Mouse (Mus musculus): Measurements from ENCODE around the gene Dnah11. TPM values are rescaled to one million over a fixed set of nuclear protein-coding genes. Genes with fewer than 3 reads are reported as not detected.

The Dnah11 gene
- polyA plus RNA-seq, 1 experiment: not detected

DNA sequence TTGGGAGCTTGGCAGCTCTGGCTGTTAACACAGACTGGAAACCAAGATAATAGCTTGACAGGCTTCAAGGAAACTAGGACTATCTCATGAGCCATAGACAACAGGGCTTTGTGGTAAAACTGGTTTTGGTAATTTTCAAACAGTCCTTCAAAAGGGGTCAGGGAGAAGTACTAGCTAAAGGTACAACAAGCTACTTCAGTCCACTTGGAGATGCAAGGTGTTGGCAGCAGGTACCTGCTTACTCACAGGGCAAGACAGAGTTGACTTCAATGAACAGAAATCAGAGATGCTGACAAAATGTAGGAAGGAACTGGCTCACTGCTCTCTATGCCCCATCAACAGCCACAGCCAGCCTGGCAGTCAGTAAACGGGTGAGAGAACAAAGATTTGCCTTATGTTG is 14.1 kb downstream of the Dnah11 start:
- TF ChIP-seq POLR2A (IDR thresholded peaks at IDR 0.05; ENCODE audit: insufficient read depth, low read depth, low read length) (no peak), CTCF (IDR thresholded peaks at IDR 0.05; ENCODE audit: insufficient read depth, low read depth, low read length) (no peak)
- peaks cover 4% of the 10 kb centered on the region; the same call in 1 of the 2 replicates for H3K4me1 ChIP-seq (ENCODE audit: control insufficient read depth, insufficient read depth, low read length)
- H3K27ac ChIP-seq (ENCODE audit: insufficient read depth, low read depth, low read length): no peak overlapping the region
- H3K4me3 ChIP-seq (ENCODE audit: insufficient read depth, low read depth, low read length): no peak overlapping the region
- WGBS: 83% methylated on average over 1 of the region's 1 CpGs

DNA sequence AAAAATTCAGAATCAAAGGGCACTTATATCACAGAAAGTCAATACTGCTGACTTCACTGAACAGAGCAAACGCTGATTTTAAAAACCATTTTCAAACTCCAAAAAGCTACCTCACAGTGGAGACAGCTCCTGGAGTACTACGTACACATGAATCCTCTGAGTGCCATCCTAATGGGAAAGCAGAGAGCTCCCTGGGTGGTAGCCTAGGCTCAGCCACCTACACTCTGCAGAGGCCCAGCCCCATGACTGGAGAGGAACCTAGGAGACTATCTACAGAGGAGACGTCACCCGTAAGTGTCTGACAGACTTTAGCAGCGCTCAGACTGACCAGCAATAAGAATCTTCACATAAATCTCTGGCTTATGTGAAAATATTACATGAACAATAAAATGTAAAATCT is 21.1 kb downstream of the Dnah11 start:
- Histone ChIP-seq H3K4me3 (ENCODE audit: insufficient read depth, low read depth, low read length) (no peak overlapping the region), H3K27ac (ENCODE audit: insufficient read depth, low read depth, low read length) (no peak overlapping the region), H3K4me1 (ENCODE audit: control insufficient read depth, insufficient read depth, low read length) (no peaks in the 10 kb centered on the region)
- TF ChIP-seq POLR2A (IDR thresholded peaks at IDR 0.05; ENCODE audit: insufficient read depth, low read depth, low read length) (no peak), CTCF (IDR thresholded peaks at IDR 0.05; ENCODE audit: insufficient read depth, low read depth, low read length) (no peak)
- 95% methylated on average over 5 of the region's 5 CpGs for WGBS

DNA sequence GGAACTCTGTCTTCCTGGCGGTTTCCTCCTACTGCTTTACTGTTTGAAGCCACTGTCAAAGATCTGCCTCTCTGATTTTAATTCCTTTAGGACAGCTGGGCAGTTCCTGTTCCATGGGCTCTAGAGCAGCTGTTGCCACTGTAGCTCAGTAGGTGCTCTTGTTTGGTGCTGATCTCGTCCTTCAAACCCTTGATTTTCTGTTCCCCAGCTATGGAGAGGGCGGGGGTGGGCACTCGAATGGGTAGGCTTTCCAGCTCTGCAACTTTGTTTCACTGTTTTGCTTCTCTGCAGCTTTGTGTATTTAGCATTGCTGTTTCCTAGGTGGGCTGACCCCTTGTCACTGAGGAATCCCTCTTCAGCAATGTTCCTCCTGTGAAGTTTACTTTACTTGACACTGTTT is 34.1 kb downstream of the Dnah11 start:
- H3K27ac ChIP-seq (ENCODE audit: insufficient read depth, low read depth, low read length): no peak overlapping the region
- no peak for TF ChIP-seq CTCF (IDR thresholded peaks at IDR 0.05; ENCODE audit: insufficient read depth, low read depth, low read length)
- no peak for TF ChIP-seq POLR2A (IDR thresholded peaks at IDR 0.05; ENCODE audit: insufficient read depth, low read depth, low read length)
- no peak overlapping the region for H3K4me3 ChIP-seq (ENCODE audit: insufficient read depth, low read depth, low read length)
- WGBS: 67% methylated on average over 4 of the region's 4 CpGs
- no peaks in the 10 kb centered on the region for H3K4me1 ChIP-seq (ENCODE audit: control insufficient read depth, insufficient read depth, low read length)

DNA sequence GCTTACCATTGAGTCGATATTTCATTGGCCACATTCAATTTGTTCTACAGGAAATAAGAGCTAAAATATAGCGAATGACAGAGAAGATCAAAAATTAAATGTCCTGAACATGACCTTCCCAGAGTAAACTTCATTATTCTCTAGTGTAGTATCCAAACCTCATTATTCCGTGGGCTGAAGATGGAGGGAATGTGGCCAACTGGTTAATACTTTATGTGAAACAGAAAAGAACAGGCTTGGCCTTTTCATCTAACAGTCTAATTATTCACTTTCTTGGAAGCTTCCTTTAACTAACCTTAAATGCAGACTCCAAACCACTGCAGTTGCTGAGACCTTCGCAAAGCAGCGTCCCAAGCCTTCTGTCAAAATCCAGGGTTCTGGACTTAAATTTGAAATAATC is 41.9 kb downstream of the Dnah11 start:
- no peak overlapping the region for H3K4me3 ChIP-seq (ENCODE audit: insufficient read depth, low read depth, low read length)
- TF ChIP-seq POLR2A (IDR thresholded peaks at IDR 0.05; ENCODE audit: insufficient read depth, low read depth, low read length) (no peak), CTCF (IDR thresholded peaks at IDR 0.05; ENCODE audit: insufficient read depth, low read depth, low read length) (no peak)
- H3K4me1 ChIP-seq (ENCODE audit: control insufficient read depth, insufficient read depth, low read length): 0 out of 2 replicates have a peak, but pooled peaks cover 2% of the 10 kb centered on the region
- no peak overlapping the region for H3K27ac ChIP-seq (ENCODE audit: insufficient read depth, low read depth, low read length)
- 64% methylated on average over 5 of the region's 5 CpGs for WGBS

DNA sequence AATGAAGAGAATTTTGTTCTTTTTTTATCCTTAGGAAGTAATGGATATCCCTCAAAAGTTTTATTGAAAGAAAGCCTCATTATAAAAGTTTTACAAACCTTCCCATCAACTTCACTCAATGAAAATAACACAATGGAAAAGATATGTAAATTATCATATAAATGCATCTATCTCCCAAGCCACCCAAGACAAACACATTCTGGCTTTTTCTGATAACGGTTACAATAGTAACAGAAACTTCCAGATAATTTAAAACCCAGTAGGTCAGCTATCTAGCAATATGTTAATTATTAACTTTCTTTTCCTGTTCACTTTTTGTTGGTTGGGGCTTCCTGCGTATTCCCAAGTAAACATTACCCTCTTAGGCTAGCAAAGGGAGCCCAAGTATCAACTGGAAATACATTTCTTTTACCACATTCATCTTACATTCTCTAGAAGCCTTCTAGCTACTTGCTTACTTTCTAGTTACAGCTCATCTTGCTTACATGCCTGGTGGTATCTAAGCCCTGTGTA is 51.3 kb downstream of the Dnah11 start:
- Histone ChIP-seq H3K4me1 (ENCODE audit: control insufficient read depth, insufficient read depth, low read length) (no peaks in the 10 kb centered on the region), H3K27ac (ENCODE audit: insufficient read depth, low read depth, low read length) (no peak overlapping the region), H3K4me3 (ENCODE audit: insufficient read depth, low read depth, low read length) (no peak overlapping the region)
- no peak for TF ChIP-seq POLR2A (IDR thresholded peaks at IDR 0.05; ENCODE audit: insufficient read depth, low read depth, low read length)
- TF ChIP-seq CTCF (IDR thresholded peaks at IDR 0.05; ENCODE audit: insufficient read depth, low read depth, low read length): no peak
- WGBS: 93% methylated on average over 2 of the region's 2 CpGs

DNA sequence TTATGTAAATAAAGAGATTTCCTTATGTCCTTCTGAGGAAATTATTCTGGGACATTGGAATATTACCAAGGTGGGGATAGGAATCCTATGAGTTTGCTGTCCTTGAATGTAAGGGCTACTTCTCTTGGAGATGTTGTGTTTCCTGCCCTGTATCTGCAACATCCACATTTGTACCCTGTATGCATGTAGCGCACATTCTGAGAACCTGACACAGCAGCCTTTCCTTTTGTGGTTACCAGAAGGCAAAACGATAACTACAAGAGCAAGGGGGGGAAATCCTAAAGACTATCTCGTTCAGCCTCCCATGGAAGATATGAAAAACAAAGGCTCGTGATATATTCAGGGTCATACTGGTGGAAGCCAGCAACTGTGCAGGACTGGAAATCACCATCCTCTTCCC is 70.7 kb downstream of the Dnah11 start:
- H3K4me3 ChIP-seq (ENCODE audit: insufficient read depth, low read depth, low read length): no peak overlapping the region
- TF ChIP-seq CTCF (IDR thresholded peaks at IDR 0.05; ENCODE audit: insufficient read depth, low read depth, low read length): no peak
- TF ChIP-seq POLR2A (IDR thresholded peaks at IDR 0.05; ENCODE audit: insufficient read depth, low read depth, low read length): no peak
- 91% methylated on average over 4 of the region's 4 CpGs for whole genome bisulfite sequencing

DNA sequence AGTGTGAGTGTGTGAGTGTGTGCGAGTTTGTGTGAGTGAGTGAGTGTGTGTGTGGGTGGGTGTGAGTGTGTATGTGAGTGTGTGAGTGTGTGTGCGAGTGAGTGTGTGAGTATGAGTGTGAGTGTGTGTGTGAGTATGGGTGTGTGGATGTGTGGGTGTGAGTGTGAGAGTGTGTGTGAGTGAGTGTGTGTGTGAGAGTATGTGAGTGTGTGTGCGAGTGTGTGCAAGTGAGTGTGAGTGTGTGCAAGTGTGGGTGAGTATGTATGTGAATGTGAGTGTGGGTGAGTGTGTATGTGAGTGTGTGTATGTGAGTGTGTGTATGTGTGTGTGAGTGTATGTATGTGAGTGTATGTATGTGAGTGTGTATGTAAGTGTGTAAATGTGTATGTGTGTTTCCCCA is 79.2 kb downstream of the Dnah11 start:
- no peak overlapping the region for H3K4me3 ChIP-seq (ENCODE audit: insufficient read depth, low read depth, low read length)
- 96% methylated on average over 3 of the region's 3 CpGs for WGBS
- H3K4me1 ChIP-seq (ENCODE audit: control insufficient read depth, insufficient read depth, low read length): no peaks in the 10 kb centered on the region
- no peak overlapping the region for H3K27ac ChIP-seq (ENCODE audit: insufficient read depth, low read depth, low read length)
- no peak for TF ChIP-seq CTCF (IDR thresholded peaks at IDR 0.05; ENCODE audit: insufficient read depth, low read depth, low read length)

More for the DNA sequence above, 70.7 kb downstream of the Dnah11 start:
- Histone ChIP-seq H3K4me1 (ENCODE audit: control insufficient read depth, insufficient read depth, low read length) (no peaks in the 10 kb centered on the region), H3K27ac (ENCODE audit: insufficient read depth, low read depth, low read length) (no peak overlapping the region)

DNA sequence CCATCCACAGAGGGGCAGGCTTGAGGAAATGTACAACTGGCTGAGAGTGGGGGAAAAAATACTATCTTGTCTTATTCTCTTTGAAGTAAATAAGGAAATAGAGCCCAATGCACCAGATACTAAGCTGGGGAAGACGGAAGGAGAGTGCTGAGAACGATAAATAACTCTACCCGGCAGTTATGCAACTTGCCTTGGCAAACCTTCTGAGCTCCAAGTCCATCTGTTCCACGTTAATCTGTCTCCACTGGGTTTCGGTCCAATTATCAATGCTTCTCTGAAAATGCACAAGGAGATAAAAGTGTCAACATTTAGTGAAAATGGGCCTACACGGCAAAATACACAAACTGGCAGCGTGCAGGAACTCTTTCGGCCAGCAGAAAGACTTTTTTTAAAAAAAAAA is 86.2 kb downstream of the Dnah11 start:
- TF ChIP-seq CTCF (IDR thresholded peaks at IDR 0.05; ENCODE audit: insufficient read depth, low read depth, low read length): no peak
- no peak for TF ChIP-seq POLR2A (IDR thresholded peaks at IDR 0.05; ENCODE audit: insufficient read depth, low read depth, low read length)
- no peaks in the 10 kb centered on the region for H3K4me1 ChIP-seq (ENCODE audit: control insufficient read depth, insufficient read depth, low read length)
- no peak overlapping the region for H3K27ac ChIP-seq (ENCODE audit: insufficient read depth, low read depth, low read length)
- WGBS: 77% methylated on average over 8 of the region's 8 CpGs
- no peak overlapping the region for H3K4me3 ChIP-seq (ENCODE audit: insufficient read depth, low read depth, low read length)

DNA sequence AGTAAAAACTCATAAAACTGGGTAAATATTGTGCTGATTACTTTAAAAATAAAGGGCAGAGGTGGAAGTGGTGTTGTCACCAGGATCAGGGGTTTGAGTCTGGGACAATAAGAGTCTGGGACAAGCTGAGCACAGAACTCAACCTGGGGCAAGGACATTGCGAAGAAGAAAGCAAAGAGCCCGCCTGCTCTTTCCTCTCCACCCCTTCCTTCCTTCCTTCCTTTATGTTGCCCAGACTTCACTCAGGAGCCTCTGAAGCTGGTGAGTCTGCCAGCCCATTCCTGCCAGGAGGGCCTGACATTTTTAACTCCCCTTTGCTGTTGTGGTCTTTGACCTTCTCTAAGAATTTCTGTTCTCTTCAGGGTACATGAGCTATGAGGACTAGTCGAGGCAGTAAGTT is 86.9 kb downstream of the Dnah11 start:
- Histone ChIP-seq H3K27ac (ENCODE audit: insufficient read depth, low read depth, low read length) (no peak overlapping the region), H3K4me1 (ENCODE audit: control insufficient read depth, insufficient read depth, low read length) (no peaks in the 10 kb centered on the region), H3K4me3 (ENCODE audit: insufficient read depth, low read depth, low read length) (no peak overlapping the region)
- WGBS: 93% methylated on average over 3 of the region's 3 CpGs
- TF ChIP-seq POLR2A (IDR thresholded peaks at IDR 0.05; ENCODE audit: insufficient read depth, low read depth, low read length) (no peak), CTCF (IDR thresholded peaks at IDR 0.05; ENCODE audit: insufficient read depth, low read depth, low read length) (no peak)

DNA sequence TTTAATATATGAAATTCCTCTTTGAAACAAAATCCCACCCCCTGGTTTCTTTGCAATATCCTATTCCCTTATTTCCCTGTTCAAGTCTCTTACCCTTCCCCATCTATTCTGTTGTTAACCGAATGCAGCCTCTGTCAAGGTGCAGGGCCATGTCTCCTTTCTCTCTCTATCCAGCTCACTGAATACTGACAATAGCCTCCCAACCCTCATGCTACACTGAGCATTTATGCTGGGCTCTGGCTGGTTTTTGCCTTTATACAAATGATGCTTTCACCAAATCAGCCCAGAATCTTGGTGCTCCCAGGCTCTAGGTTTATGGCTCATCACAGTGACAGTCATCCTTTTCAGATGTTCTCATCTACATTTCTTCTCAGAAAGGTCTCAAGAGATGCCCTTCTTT is 91.1 kb downstream of the Dnah11 start:
- 71% methylated on average over 1 of the region's 1 CpGs for WGBS
- no peak overlapping the region for H3K4me3 ChIP-seq (ENCODE audit: insufficient read depth, low read depth, low read length)
- H3K4me1 ChIP-seq (ENCODE audit: control insufficient read depth, insufficient read depth, low read length): no peaks in the 10 kb centered on the region
- TF ChIP-seq CTCF (IDR thresholded peaks at IDR 0.05; ENCODE audit: insufficient read depth, low read depth, low read length): no peak
- TF ChIP-seq POLR2A (IDR thresholded peaks at IDR 0.05; ENCODE audit: insufficient read depth, low read depth, low read length): no peak
- no peak overlapping the region for H3K27ac ChIP-seq (ENCODE audit: insufficient read depth, low read depth, low read length)

Measured in olfactory bulb, adult 2 months (tissue).